Mouse (Mus musculus) G1E (cell line): ENCODE measurements at regions not wholly inside any gene's neighbourhood (a gene's known extent, or its start where the extent isn't known, plus 50 kb on each side); places are given as distances from the start of the nearest gene placed in this dataset.

Source experiments
- CTCF ChIP-seq: IDR thresholded peaks from 2 replicates; pipeline ENCODE4 v1.5.1; 2012; ENCODE audit warnings: low read depth, low read length, inconsistent platforms, mixed read lengths
- GATA1 ChIP-seq: IDR thresholded peaks from 2 replicates; pipeline ENCODE4 v1.6.1; 2012; ENCODE audit warnings: borderline replicate concordance, low read length, inconsistent platforms, mixed read lengths
- GATA2 ChIP-seq: IDR thresholded peaks from 2 replicates; pipeline ENCODE4 v1.6.1; 2012; ENCODE audit warnings: low read depth, low read length, inconsistent platforms, borderline replicate concordance
- POLR2AphosphoS5 ChIP-seq: IDR thresholded peaks from 2 replicates; pipeline ENCODE4 v1.6.1; 2012; ENCODE audit warnings: low read depth, low read length, inconsistent platforms; ENCODE audit not compliant: insufficient replicate concordance
- TAL1 ChIP-seq: conservative IDR thresholded peaks from 2 replicates; pipeline ENCODE4 v1.6.1; 2012; ENCODE audit warnings: low read depth, low read length, inconsistent platforms, mixed read lengths

GRCm38 (mm10) chr7:63346393-63346730 lies 98.2 kb upstream of the Otud7a start:
- TF ChIP-seq TAL1 (no peak), CTCF (no peak), POLR2AphosphoS5 (no peak), GATA1 (no peak), GATA2 (no peak)
